Mouse (Mus musculus): Measurements from ENCODE around the gene Slc1a5. TPM values are rescaled to one million over a fixed set of nuclear protein-coding genes. Genes with fewer than 3 reads are reported as not detected.

Slc1a5 gene
- total and polyA plus RNA-seq, 2 experiments from 2014 or later, result 28.1 to 81.4 TPM

- H3K36me3 ChIP-seq (replicated peaks; ENCODE audit: control insufficient read depth, insufficient read depth, low read length), result peaks cover 45% of the 10 kb centered on the region
- DNase-seq (ENCODE audit: low spot score), result no peak
- no peak overlapping the region for H3K27ac ChIP-seq (ENCODE audit: low read depth)
- H3K9ac ChIP-seq (replicated peaks; ENCODE audit: low read depth, low read length), result no peak overlapping the region
- H3K27me3 ChIP-seq (ENCODE audit: control insufficient read depth, insufficient read depth, low read length), result no peaks in the 10 kb centered on the region
- no peaks in the 10 kb centered on the region for H3K9me3 ChIP-seq (replicated peaks; ENCODE audit: control insufficient read depth, low read length)
- no peak for TF ChIP-seq CTCF (IDR thresholded peaks at IDR 0.05; ENCODE audit: low read depth)
- peaks cover 10% of the 10 kb centered on the region; the same call in 1 of the 2 replicates for H3K4me1 ChIP-seq (ENCODE audit: control insufficient read depth, insufficient read depth)
- no peak overlapping the region for H3K4me2 ChIP-seq (ENCODE audit: low read depth, low read length)
- WGBS, result 83% methylated on average over 19 of the region's 19 CpGs
- H3K4me3 ChIP-seq (ENCODE audit: low read depth, low read length), result no peak overlapping the region
- no peak for ATAC-seq (ENCODE audit: insufficient read depth, low read depth)
Measured at GRCm38 (mm10) chr7:16847507-16847906, 66.4 kb downstream of the Slc1a5 start.

Other genes with a start within 250 kb of the Slc1a5 start
- gene Arhgap35, start 166.3 kb upstream of the Slc1a5 start, total RNA-seq (2014; rRNA removed; ENCODE audit: low replicate concordance), result 57.5 and 67.6 TPM in 2 replicates
- 9.7 and 10.0 TPM in 2 replicates for gene Arhgap35, start 166.3 kb upstream of the Slc1a5 start, polyA plus RNA-seq (2015; fragmentation: Nextera tagmentation; extraction: Ambion mirVana)
- 0.19 and 1.6 TPM in 2 replicates for gene Ceacam15, start 105.6 kb upstream of the Slc1a5 start, total RNA-seq (2014; rRNA removed; ENCODE audit: low replicate concordance)
- gene Ceacam15, start 105.6 kb upstream of the Slc1a5 start, polyA plus RNA-seq (2015; fragmentation: Nextera tagmentation; extraction: Ambion mirVana), result 1.5 and 2.5 TPM in 2 replicates
- gene Ceacam9, start 59.4 kb upstream of the Slc1a5 start, total RNA-seq (2014; rRNA removed; ENCODE audit: low replicate concordance), result not detected in 2 replicates
- not detected in 2 replicates for gene Ceacam9, start 59.4 kb upstream of the Slc1a5 start, polyA plus RNA-seq (2015; fragmentation: Nextera tagmentation; extraction: Ambion mirVana)
- gene Ap2s1, start 42.9 kb upstream of the Slc1a5 start, total RNA-seq (2014; rRNA removed; ENCODE audit: low replicate concordance), result 299 and 316 TPM in 2 replicates
- gene Ap2s1, start 42.9 kb upstream of the Slc1a5 start, polyA plus RNA-seq (2015; fragmentation: Nextera tagmentation; extraction: Ambion mirVana), result 215 and 216 TPM in 2 replicates
- 128 and 148 TPM in 2 replicates for gene Strn4, start 34.5 kb downstream of the Slc1a5 start, total RNA-seq (2014; rRNA removed; ENCODE audit: low replicate concordance)
- gene Strn4, start 34.5 kb downstream of the Slc1a5 start, polyA plus RNA-seq (2015; fragmentation: Nextera tagmentation; extraction: Ambion mirVana), result 55.5 and 61.1 TPM in 2 replicates
- 40.4 and 54.2 TPM in 2 replicates for gene Fkrp, start 35.4 kb downstream of the Slc1a5 start, total RNA-seq (2014; rRNA removed; ENCODE audit: low replicate concordance)
- 28.0 and 28.9 TPM in 2 replicates for gene Fkrp, start 35.4 kb downstream of the Slc1a5 start, polyA plus RNA-seq (2015; fragmentation: Nextera tagmentation; extraction: Ambion mirVana)
- 10.6 and 13.4 TPM in 2 replicates for gene Prkd2, start 61.6 kb downstream of the Slc1a5 start, total RNA-seq (2014; rRNA removed; ENCODE audit: low replicate concordance)
- gene Prkd2, start 61.6 kb downstream of the Slc1a5 start, polyA plus RNA-seq (2015; fragmentation: Nextera tagmentation; extraction: Ambion mirVana), result 8.3 and 8.8 TPM in 2 replicates
- gene Dact3, start 94.0 kb downstream of the Slc1a5 start, total RNA-seq (2014; rRNA removed; ENCODE audit: low replicate concordance), result 63.9 and 69.6 TPM in 2 replicates
- gene Dact3, start 94.0 kb downstream of the Slc1a5 start, polyA plus RNA-seq (2015; fragmentation: Nextera tagmentation; extraction: Ambion mirVana), result 3.8 TPM in 2 replicates
- gene Gng8, start 110.4 kb downstream of the Slc1a5 start, total RNA-seq (2014; rRNA removed; ENCODE audit: low replicate concordance), result 0.27 and 4.0 TPM in 2 replicates
- gene Gng8, start 110.4 kb downstream of the Slc1a5 start, polyA plus RNA-seq (2015; fragmentation: Nextera tagmentation; extraction: Ambion mirVana), result 1.7 and 2.5 TPM in 2 replicates
- 0.58 and 2.3 TPM in 2 replicates for gene Ptgir, start 125.2 kb downstream of the Slc1a5 start, total RNA-seq (2014; rRNA removed; ENCODE audit: low replicate concordance)
- gene Ptgir, start 125.2 kb downstream of the Slc1a5 start, polyA plus RNA-seq (2015; fragmentation: Nextera tagmentation; extraction: Ambion mirVana), result 1.1 and 1.2 TPM in 2 replicates
- 342 and 417 TPM in 2 replicates for gene Calm3, start 142.8 kb downstream of the Slc1a5 start, total RNA-seq (2014; rRNA removed; ENCODE audit: low replicate concordance)
- 101 and 107 TPM in 2 replicates for gene Calm3, start 142.8 kb downstream of the Slc1a5 start, polyA plus RNA-seq (2015; fragmentation: Nextera tagmentation; extraction: Ambion mirVana)
- 2.9 and 4.0 TPM in 2 replicates for gene Pnmal2, start 163.3 kb downstream of the Slc1a5 start, total RNA-seq (2014; rRNA removed; ENCODE audit: low replicate concordance)
- 3.0 and 3.4 TPM in 2 replicates for gene Pnmal2, start 163.3 kb downstream of the Slc1a5 start, polyA plus RNA-seq (2015; fragmentation: Nextera tagmentation; extraction: Ambion mirVana)
- 0.08 TPM in 1 of 2 replicates, not detected in the other for gene Pnmal1, start 178.3 kb downstream of the Slc1a5 start, total RNA-seq (2014; rRNA removed; ENCODE audit: low replicate concordance)
- gene Pnmal1, start 178.3 kb downstream of the Slc1a5 start, polyA plus RNA-seq (2015; fragmentation: Nextera tagmentation; extraction: Ambion mirVana), result 0.04 TPM in 2 replicates
- not detected in 2 replicates for gene Gm42372, start 201.7 kb downstream of the Slc1a5 start, total RNA-seq (2014; rRNA removed; ENCODE audit: low replicate concordance)
- gene Gm42372, start 201.7 kb downstream of the Slc1a5 start, polyA plus RNA-seq (2015; fragmentation: Nextera tagmentation; extraction: Ambion mirVana), result not detected in 2 replicates
- 30.8 and 31.2 TPM in 2 replicates for gene Ccdc8, start 211.4 kb downstream of the Slc1a5 start, total RNA-seq (2014; rRNA removed; ENCODE audit: low replicate concordance)
- 10.0 and 11.7 TPM in 2 replicates for gene Ccdc8, start 211.4 kb downstream of the Slc1a5 start, polyA plus RNA-seq (2015; fragmentation: Nextera tagmentation; extraction: Ambion mirVana)
- gene Ppp5c, start 246.6 kb downstream of the Slc1a5 start, total RNA-seq (2014; rRNA removed; ENCODE audit: low replicate concordance), result 55.0 and 68.0 TPM in 2 replicates
- gene Ppp5c, start 246.6 kb downstream of the Slc1a5 start, polyA plus RNA-seq (2015; fragmentation: Nextera tagmentation; extraction: Ambion mirVana), result 88.5 and 93.6 TPM in 2 replicates

Data from heart, postnatal 0 days (tissue).